Mouse (Mus musculus) cerebellum, adult 2 months (tissue): ENCODE results near the gene Camk2d. TPM values are rescaled to one million over a fixed set of nuclear protein-coding genes. Genes with fewer than 3 reads are reported as not detected.

ENCODE experiments used
- DNase-seq, 2 experiments: peaks; one replicate each; pipeline ENCODE4 v3.0.0; 2021
- H3K27ac ChIP-seq: fragments of 200-500 bp; 2 replicates; pipeline ENCODE4 v1.5.1; 2012; ENCODE audit warnings: low read length, control low read depth, inconsistent platforms; ENCODE audit not compliant: insufficient read depth
- H3K27me3 ChIP-seq: fragments of 200-500 bp; 2 replicates; pipeline ENCODE4 v1.6.1; 2012; ENCODE audit warnings: inconsistent platforms, mild to moderate bottlenecking, low read length, moderate library complexity; ENCODE audit not compliant: control insufficient read depth, insufficient read depth
- H3K4me1 ChIP-seq: fragments of 200-500 bp; 2 replicates; pipeline ENCODE4 v1.6.1; 2011; ENCODE audit warnings: low read length; ENCODE audit not compliant: control insufficient read depth, insufficient read depth
- H3K4me3 ChIP-seq: fragments of 200-500 bp; replicated peaks from 2 replicates; pipeline ENCODE3; 2011; ENCODE audit warnings: mild to moderate bottlenecking, low read depth, low read length, control low read depth; ENCODE audit not compliant: insufficient read depth
- CTCF ChIP-seq: fragments of 200-500 bp; IDR thresholded peaks from 2 replicates; pipeline ENCODE4 v1.5.1; 2011; ENCODE audit warnings: low read depth, mild to moderate bottlenecking, control low read depth, low read length, moderate library complexity, borderline replicate concordance; ENCODE audit not compliant: insufficient read depth
- POLR2A ChIP-seq: fragments of 200-500 bp; IDR thresholded peaks from 2 replicates; pipeline ENCODE4 v1.6.1; 2011; ENCODE audit warnings: low read length, control low read depth, borderline replicate concordance; ENCODE audit not compliant: insufficient read depth
- WGBS: fragments of 180-500 bp; shearing (Covaris S2); methylation state at CpG from one replicate; pipeline ENCODE4 v1.1.7; 2018; 5-methylcytosine and 5-hydroxymethylcytosine counted together
- polyA plus RNA-seq: library from polyadenylated mRNA; depleted of rRNA; stranded (reverse); fragments of >200 nt; gene quantifications from 2 replicates; pipeline ENCODE4 v1.2.3, GENCODE M21; 2012

The Camk2d gene
- polyA plus RNA-seq, 1 experiment, result 162 TPM

GRCm38 (mm10) chr3:126777879-126778278 is 181.8 kb downstream of the Camk2d start:
- WGBS, result 95% methylated on average over 1 of the region's 1 CpGs
- Histone ChIP-seq H3K4me3 (no peak overlapping the region), H3K27ac (no peak overlapping the region), H3K27me3 (no peaks in the 10 kb centered on the region), H3K4me1 (no peaks in the 10 kb centered on the region)
- DNase-seq, result no peak
- TF ChIP-seq POLR2A (no peak), CTCF (no peak)

GRCm38 (mm10) chr3:126780014-126780615 is 184.0 kb downstream of the Camk2d start:
- H3K4me3 ChIP-seq, result no peak overlapping the region
- H3K27ac ChIP-seq, result no peak overlapping the region
- no peaks in the 10 kb centered on the region for H3K4me1 ChIP-seq
- H3K27me3 ChIP-seq, result no peaks in the 10 kb centered on the region
- no peak for DNase-seq
- 51% methylated on average over 5 of the region's 5 CpGs for WGBS
- TF ChIP-seq POLR2A (no peak), CTCF (no peak)

GRCm38 (mm10) chr3:126793035-126793964 is 197.2 kb downstream of the Camk2d start:
- WGBS, result 85% methylated on average over 2 of the region's 2 CpGs
- DNase-seq, result no peak
- H3K4me3 ChIP-seq, result no peak overlapping the region
- no peak overlapping the region for H3K27ac ChIP-seq
- H3K4me1 ChIP-seq, result no peaks in the 10 kb centered on the region
- no peak for TF ChIP-seq POLR2A
- no peak for TF ChIP-seq CTCF
- no peaks in the 10 kb centered on the region for H3K27me3 ChIP-seq

- 81% methylated on average over 3 of the region's 3 CpGs for WGBS
- H3K4me1 ChIP-seq, result no peaks in the 10 kb centered on the region
- TF ChIP-seq POLR2A (no peak), CTCF (no peak)
- H3K4me3 ChIP-seq, result no peak overlapping the region
- H3K27me3 ChIP-seq, result no peaks in the 10 kb centered on the region
- no peak overlapping the region for H3K27ac ChIP-seq
- no peak for DNase-seq
These were observed 199.8 kb downstream of the Camk2d start for GRCm38 (mm10) chr3:126795904-126796303.

- Histone ChIP-seq H3K4me3 (no peak overlapping the region), H3K27ac (no peak overlapping the region), H3K27me3 (no peaks in the 10 kb centered on the region), H3K4me1 (no peaks in the 10 kb centered on the region)
- no peak for DNase-seq
- 94% methylated on average over 3 of the region's 3 CpGs for WGBS
- no peak for TF ChIP-seq POLR2A
- no peak for TF ChIP-seq CTCF
These were observed 200.9 kb downstream of the Camk2d start for GRCm38 (mm10) chr3:126797025-126797424.

GRCm38 (mm10) chr3:126797810-126798209 is 201.7 kb downstream of the Camk2d start:
- WGBS, result 80% methylated on average over 3 of the region's 3 CpGs
- TF ChIP-seq CTCF (no peak), POLR2A (no peak)
- Histone ChIP-seq H3K4me3 (no peak overlapping the region), H3K27me3 (no peaks in the 10 kb centered on the region), H3K27ac (no peak overlapping the region), H3K4me1 (no peaks in the 10 kb centered on the region)
- DNase-seq, result no peak

GRCm38 (mm10) chr3:126802988-126803387 is 206.9 kb downstream of the Camk2d start:
- WGBS, result 93% methylated on average over 6 of the region's 6 CpGs
- TF ChIP-seq CTCF (no peak), POLR2A (no peak)
- no peak overlapping the region for H3K4me3 ChIP-seq
- H3K27me3 ChIP-seq, result no peaks in the 10 kb centered on the region
- DNase-seq, result no peak
- no peak overlapping the region for H3K27ac ChIP-seq
- H3K4me1 ChIP-seq, result no peaks in the 10 kb centered on the region

- H3K4me1 ChIP-seq, result no peaks in the 10 kb centered on the region
- no peaks in the 10 kb centered on the region for H3K27me3 ChIP-seq
- no peak overlapping the region for H3K4me3 ChIP-seq
- WGBS, result 72% methylated on average over 5 of the region's 5 CpGs
- no peak for TF ChIP-seq CTCF
- no peak for TF ChIP-seq POLR2A
- no peak for DNase-seq
- H3K27ac ChIP-seq, result no peak overlapping the region
These were observed 208.9 kb downstream of the Camk2d start for GRCm38 (mm10) chr3:126804968-126805367.
